Mouse (Mus musculus) thymus, postnatal 36 days (tissue): ENCODE data around the gene Selenoo.

ENCODE experiments used
- DNase-seq, 2 experiments: peaks; one replicate each; pipeline ENCODE4 v3.0.0; 2022; ENCODE audit warnings: mixed read lengths in 2 of 2

The Selenoo gene

DNA sequence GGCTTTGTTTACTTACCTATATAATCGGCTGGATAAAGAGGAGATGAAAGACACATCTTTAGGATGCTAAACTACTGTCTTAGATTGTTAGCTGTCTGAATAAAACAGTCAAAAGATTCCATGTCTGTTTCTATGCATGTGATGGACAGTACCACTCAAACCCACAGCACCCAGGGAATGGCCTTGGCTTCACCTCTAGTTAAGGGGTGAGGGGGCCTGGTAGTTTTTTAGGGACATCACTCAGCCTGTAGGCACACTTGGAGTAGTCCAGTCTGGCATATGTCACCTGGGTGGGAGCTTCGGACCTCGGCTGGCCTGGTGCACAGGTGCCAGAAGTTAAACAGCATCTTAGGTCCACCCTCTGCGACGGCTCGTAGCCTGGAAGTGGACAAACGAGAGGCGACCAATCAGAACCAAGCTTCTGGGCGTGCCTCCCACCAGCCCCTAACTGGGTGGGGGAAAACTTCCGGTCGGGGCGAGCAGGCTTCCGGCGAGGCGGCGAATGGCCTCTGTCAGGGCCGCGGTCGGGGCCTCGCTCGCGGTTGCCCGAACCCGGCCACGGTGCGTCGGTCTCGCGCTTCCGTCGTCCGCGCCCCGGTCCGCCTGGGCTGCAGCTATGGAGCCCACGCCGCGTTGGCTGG is at the start of gene Selenoo:
TSS of gene Selenoo (plus strand) at position 478 of the 641 bp plus-strand sequence.
- DNase-seq = peak; percentile 81 to 84

DNA sequence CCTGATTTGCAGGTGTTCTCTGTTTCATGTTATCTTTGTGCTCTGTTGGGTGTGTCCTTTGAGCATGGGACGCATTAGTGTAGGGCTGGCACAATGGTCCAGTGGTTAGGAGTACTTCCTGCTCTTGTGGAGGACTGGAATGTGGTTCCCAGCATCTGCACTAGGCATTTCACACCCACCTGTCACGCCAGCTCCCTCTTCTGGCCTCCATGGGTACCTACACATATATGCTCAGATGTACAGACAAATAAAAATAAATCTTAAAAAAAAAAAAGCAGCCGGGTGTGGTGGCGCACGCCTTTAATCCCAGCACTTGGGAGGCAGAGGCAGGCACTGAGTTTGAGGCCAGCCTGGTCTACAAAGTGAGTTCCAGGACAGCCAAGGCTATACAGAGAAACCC is 44.5 kb upstream of the Selenoo start:
- no peak for DNase-seq

- no peak for DNase-seq
Observed at GRCm38 (mm10) chr15:89046356-89046755, 42.5 kb upstream of the Selenoo start.

DNA sequence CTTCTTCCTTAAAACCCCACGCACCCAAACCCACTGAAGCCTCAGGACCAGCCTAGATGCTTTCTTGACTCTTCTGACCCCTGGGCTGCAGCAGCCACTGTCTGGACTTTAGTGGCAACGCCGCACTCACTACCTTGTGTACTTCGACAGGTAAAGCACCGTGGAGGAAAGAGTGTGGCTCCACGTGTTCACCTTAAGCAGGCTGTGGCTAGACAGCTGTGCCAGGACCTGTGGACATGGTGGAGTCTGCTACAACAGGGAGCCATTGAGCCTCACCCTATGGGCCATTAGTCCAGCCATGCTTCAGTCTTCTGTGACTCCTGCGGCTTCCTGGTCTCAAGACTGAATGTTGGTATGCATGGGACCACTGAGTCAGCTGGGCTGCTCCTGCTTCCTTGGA is 34.2 kb upstream of the Selenoo start:
- no peak for DNase-seq

DNA sequence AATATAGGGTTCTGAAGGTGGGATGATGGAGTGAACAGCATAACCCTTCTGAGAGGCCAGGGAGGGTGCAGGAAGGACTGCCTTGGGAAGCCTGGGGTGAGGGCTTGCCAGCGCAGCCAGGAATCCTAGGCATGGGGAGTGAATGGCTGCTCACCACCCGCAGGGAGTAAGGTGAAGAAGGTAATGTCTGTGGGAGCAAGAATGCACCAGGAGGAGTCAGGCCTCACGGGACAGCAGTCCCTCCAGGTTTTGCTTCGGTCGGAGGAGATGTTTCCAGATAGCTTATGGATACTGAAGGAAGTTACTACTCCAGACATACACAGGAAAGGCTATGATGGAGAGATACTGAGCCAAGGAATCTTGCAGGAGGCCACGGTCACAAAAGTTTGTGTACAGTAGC is 30.1 kb upstream of the Selenoo start:
- no peak for DNase-seq

DNA sequence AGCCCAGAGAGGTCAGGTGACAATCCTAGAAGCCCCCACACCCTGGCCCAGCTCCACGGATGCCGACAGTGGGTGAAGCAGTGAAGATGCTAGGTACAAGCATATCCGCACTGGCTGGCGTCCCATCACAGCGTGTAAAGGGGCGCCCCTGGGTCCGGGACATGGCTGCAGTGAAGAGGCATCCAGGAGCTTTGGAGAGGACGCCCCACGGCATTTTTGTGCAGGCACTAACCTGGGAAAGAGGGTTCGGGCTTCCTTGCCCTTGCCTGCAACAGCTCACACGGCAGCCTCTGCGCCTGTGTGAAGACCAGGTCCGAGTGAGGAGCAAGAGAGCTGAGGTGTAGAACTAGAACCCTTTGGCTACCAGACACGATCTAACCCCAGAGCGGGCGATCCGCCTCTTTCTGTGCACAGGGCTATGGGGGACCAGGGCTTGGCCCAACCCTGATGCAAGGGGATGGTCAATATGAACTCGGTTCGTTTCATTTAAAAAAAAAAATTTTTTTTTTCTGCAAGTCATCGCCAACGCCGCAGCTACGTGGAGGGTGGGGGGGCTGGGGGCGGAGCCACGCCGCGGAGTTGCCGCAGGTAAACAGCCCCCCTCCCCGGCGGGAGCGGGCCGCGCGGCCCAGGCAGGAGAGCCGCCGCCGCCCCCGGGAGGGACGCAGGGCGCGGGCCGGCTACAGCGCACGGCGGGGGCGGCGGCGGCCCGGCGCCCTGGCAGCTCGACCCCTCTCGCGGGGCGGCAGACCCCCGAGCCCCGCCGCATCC is 29.5 kb upstream of the Selenoo start, which contains the start of gene Panx2:
TSS of gene Panx2 (plus strand) at position 574 of the 771 bp plus-strand sequence.
- no peak for DNase-seq

GRCm38 (mm10) chr15:89060032-89060681 is 28.7 kb upstream of the Selenoo start:
- no peak for DNase-seq

DNA sequence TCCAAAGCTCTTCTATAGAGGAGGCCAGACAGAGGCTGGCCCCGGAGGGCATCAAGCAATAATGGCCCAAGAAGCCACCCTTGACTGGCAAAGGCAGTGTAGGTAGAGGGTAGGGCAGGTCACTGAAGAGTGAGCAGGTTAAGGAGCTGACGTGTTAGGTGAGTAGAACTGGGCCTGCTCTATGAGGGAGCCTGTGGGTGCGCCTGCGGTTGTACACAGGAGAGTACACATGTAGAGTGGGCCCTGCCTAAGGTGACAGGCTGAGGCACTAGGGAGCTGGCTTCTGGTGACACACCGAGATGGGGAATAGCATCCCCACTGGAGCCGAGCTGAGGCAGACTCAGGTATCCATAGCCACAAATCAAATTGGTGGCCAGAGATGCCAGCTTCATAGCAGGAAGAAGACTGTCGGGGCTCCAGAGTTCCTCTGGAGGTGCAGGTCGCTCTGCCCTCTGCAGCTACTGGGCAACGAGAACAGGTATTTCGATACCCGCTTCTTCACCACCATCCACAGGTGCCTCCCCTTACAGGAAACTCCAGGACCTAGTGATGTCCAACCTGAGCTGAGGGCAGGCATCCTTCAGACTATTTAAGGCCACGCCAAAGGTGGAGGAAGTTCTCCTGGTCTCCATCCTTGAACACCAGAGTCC is 27.9 kb upstream of the Selenoo start:
- DNase-seq = no peak

- no peak for DNase-seq
Observed at GRCm38 (mm10) chr15:89061761-89062517, 26.9 kb upstream of the Selenoo start.

- DNase-seq = no peak
Observed at GRCm38 (mm10) chr15:89062518-89062910, 26.4 kb upstream of the Selenoo start.

DNA sequence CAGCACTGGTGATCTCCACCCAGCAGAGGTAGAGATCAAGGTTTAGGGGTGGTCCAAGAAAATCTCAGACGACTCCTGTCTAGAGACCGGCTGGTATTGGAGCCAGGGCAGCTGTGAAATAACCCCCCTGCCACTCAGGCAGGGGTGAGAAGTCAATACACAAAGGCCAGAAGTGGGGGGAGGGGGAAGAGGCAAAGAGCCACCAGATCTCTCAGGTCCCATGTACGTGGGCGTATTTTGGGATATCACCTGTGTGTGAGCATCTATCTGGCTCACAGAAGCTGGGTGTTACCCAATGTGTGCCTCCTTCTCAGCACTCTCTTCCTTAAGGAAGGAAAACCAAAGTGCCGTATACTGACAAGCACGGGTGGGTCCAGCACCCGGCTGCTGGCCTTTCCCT is 25.9 kb upstream of the Selenoo start:
- DNase-seq = no peak

DNA sequence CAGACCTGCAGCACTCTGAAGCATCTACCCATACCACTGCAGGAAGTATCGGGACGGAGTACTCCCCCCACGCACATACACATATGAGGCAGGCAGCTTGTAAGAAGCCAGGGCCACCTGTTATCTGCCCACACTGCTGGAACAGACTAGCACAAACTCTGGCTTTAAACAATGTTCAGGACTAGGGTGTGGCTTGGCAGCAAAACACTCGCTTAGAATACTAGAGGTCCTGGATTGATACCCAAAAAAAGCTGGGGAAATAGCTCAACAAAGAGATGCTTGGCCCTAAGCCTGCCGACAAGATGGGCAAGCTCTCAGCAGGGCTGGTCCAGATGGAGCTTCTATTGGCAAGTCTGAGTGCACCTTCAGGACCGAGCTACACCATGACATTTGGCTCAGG is 25.3 kb upstream of the Selenoo start:
- DNase-seq = no peak

GRCm38 (mm10) chr15:89064891-89065290 is 24.0 kb upstream of the Selenoo start:
- DNase-seq = no peak

- no peak for DNase-seq
Observed at GRCm38 (mm10) chr15:89067609-89068008, 21.3 kb upstream of the Selenoo start.

DNA sequence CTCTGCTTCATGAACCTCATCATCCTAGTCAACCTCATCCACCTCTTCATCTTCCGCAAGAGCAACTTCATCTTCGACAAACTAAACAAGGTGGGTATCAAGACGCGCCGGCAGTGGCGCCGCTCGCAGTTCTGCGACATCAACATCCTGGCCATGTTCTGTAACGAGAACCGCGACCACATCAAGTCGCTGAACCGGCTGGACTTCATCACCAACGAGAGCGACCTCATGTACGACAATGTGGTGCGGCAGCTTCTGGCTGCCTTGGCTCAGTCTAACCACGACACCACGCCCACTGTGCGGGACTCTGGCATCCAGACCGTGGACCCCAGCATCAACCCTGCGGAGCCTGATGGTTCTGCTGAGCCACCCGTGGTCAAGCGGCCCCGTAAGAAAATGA is 20.7 kb upstream of the Selenoo start:
- DNase-seq = no peak

DNA sequence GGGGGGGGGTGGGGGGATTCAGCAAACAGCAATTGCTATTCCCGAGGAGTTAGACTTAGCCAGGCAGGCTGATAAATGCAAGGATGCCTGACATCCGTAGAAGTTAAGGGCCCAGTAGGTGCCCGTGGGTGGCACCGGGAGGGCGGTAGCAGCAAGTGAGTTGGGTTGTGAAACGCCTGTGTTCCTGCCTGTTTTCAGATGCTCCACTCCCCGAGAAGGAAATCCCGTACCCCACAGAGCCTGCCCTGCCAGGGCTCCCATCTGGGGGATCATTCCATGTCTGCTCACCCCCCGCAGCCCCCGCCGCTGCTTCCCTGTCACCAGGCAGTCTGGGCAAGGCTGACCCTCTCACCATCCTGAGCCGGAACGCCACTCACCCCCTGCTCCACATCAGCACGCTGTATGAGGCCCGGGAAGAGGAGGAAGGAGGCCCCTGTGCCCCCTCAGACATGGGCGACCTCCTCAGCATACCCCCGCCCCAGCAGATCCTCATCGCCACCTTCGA is 19.5 kb upstream of the Selenoo start:
- DNase-seq = no peak

- DNase-seq = no peak
Observed at GRCm38 (mm10) chr15:89070606-89071005, 18.3 kb upstream of the Selenoo start.

DNA sequence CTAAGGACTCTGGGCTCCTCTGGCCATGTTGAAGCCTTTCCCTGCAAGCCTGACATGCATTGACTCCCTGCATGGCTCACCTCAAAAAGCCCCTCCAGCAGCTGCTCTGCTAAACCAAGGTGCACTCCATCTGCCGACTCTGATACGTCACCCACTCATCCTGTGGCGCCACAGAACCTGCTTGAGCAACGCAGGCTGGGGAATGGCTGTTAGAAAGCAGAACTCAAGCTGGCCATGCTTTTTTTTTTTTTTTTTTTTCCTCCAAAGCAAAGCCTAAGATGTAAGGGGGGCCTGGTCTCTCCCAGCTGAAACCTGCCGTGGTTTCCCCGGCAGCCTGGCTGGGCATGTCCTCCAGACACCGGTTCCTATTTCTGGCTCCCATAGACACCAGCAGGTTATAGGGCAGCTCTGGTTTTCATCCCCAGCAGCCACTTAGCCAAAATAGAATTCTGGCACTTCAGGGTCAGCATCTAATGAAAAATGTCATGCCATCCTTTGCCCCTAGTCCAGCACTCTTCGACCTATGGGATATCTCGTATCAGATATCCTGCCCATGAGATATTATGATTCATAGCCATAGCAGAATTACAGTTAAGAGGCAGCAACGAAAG is 14.8 kb upstream of the Selenoo start:
- DNase-seq = no peak

GRCm38 (mm10) chr15:89074613-89075477 is 14.0 kb upstream of the Selenoo start, which contains the start of gene Trabd:
TSS of gene Trabd (plus strand) at chr15:89075124.
- no peak for DNase-seq

- peak; percentile 84 to 88 for DNase-seq
Observed at GRCm38 (mm10) chr15:89075478-89076147, 13.3 kb upstream of the Selenoo start.
